Mouse (Mus musculus) thymus, adult 18-20 months (tissue): ENCODE results near the gene Lrrc26.

ENCODE experiments used
- DNase-seq, 2 experiments: peaks; one replicate each; pipeline ENCODE4 v3.0.0; 2022; ENCODE audit warnings: mixed read lengths in 2 of 2

Lrrc26 gene

DNA sequence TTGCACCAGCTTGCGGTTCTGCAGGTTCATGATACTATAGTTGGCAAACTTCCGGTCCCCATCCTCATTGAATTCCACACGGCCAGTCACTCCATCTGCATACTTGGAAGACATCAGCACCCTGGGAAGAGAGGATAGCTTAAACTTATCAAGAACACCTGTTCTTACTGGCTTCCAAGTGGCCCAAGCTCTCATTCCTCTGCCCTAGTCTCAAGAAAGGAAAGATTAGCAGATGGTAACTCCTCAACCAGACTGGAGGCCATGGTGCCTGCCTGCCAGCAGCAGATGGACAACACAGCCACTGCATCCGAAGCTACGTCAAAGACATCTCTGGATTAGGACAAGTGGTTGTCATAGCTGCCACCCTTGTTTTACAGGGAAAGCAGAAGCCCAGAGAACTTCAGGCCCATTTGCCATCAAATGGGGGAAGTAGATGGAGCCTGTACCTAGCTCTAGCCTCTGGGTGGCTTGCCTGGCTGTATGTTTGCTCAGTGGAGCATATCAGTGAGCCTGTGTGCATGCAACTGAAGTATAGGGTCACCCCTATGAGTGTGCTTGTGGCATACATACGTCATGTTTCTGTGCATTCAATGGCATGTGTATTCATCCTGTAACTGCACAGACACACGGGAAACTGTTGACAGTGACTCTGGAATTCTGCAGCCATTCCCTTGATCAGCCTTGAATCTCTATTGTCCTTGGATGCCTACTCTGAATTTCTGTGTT, 14.4 kb downstream of the Lrrc26 start:
- DNase-seq: no peak

DNA sequence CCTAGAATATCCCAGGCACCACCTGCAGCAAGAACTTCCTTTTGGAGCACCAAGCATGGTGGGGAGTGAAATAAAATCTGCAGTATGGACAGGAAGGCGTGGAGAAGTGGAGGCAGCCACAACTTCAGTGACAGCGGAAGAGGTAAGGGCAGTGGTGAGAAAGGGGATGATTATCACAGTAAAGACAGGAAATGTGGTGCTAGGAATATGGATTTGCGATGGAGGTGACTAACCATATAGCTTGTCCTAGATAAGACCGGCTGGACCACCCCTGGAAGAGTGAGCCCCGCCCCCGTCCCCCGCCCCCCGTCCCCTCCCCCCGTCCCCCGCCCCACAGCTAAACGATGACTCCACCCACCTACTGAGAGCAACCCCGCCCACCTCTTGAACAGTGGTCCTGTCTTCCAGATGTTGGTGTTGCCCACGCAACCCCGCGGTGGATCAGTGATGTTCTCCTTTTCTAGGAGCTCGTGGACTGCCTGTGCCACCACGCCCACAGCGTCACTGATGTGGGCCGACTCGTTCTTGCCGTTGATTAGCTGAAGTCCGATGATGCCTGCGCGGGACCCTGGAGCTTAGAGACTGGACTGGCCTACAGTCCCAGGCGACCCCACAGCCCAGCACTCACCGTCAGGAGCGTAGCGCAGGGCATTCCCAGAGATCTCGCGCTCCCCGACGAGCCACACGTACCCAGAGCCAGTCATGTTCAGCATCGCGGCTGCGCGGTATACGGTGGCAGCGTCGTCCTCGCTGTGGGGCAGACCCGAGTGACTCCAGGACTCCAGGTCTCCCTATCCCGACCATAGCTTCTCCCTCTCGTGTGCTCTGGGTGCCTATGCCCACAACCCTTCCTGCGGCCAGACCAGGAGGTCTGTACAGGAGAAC, 15.2 kb downstream of the Lrrc26 start:
- no peak for DNase-seq

DNA sequence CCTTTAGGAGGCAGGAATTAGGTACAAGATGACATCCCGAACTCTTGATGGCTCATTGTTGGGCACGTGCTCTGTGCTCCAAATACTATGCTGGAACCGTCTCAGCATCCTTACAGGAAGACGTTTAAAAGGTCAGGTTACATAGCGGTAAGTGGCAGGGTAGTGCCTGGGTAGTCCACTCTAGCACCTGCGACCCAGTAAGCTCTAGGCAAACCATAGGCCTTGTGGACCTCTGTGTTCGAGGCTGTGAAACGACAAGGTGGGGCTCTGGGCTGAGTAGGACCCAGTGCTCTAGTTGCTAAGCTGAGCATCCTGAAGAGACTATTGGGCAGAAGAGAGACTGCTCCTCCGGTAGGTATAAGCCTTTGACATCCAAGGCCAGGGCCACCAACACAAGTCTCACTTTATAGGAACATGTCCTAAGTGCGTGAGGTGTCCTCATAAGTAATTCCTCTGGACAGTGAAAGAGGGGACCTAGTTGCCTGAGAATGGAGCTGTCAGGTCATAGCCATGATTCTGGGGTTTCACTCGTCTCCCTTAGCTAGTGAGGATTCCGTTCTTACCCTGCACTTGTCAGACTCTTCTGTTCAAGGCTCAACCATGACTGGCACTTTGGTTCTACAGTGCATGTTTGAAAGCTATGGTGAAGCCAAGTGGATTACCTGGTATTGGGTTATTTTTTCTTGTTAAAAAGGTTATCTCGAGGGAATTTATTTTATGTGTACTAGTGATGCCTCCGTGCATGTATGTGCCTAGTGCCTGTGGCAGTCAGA, 16.1 kb downstream of the Lrrc26 start:
- DNase-seq: no peak

DNA sequence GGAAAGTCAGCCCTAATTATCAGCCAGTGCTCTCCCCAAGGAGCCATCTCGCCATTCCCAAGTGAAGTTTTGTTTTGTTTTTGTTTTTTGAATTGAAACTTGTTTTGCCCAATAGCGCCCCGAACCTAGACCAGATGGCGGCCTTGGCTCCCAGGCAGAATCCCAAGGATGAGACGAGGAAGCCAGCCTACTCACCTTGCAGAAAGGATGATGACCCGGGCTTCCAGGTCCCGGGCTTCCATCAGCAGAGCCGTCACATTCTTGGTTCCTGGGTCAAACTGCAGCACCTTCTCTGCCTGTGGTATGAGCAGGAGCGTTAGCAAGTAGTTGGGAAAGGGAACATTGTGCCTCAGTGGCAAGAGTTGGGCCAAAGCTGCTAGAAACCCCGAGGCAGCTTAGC, 20.5 kb downstream of the Lrrc26 start:
- no peak for DNase-seq

DNA sequence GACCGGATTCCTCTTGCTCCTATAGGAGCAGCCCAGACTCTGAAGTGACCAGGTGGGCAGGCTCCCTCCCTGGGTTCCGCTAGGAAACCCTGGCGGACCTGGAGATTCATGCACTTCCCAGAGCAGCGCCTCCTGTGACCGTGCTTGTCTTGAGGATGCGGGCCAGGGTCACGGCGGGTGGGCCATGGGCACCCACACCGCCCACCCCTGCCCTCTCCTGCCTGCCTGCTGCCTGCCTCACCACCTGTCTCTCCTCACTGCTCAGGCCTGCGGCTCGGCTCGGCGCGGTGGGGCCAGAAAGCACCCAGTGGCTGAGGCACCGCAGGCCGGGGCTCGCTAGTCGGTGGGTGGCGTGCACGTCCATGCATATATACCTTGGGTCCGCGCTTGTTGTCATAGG, 21.3 kb downstream of the Lrrc26 start:
- DNase-seq: no peak

DNA sequence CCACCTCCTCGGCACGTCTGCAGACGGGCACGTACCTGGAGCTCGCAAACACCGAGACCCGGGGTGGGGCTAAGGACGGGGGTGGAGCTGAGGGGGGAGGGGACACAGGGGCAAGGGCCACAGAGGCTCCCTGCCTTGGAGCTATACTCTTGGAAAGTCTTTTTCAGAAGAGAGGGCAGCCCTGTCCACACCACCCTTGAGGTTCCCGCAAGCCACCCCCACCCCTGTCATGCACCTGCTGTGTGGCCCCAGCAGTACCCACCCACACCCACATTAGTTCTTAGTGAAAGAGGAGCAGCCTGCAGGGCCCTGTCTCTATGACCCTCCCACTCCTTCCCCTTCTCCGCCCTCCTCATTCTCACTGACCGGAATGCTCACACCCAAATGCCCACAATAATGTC, 21.8 kb downstream of the Lrrc26 start:
- no peak for DNase-seq

DNA sequence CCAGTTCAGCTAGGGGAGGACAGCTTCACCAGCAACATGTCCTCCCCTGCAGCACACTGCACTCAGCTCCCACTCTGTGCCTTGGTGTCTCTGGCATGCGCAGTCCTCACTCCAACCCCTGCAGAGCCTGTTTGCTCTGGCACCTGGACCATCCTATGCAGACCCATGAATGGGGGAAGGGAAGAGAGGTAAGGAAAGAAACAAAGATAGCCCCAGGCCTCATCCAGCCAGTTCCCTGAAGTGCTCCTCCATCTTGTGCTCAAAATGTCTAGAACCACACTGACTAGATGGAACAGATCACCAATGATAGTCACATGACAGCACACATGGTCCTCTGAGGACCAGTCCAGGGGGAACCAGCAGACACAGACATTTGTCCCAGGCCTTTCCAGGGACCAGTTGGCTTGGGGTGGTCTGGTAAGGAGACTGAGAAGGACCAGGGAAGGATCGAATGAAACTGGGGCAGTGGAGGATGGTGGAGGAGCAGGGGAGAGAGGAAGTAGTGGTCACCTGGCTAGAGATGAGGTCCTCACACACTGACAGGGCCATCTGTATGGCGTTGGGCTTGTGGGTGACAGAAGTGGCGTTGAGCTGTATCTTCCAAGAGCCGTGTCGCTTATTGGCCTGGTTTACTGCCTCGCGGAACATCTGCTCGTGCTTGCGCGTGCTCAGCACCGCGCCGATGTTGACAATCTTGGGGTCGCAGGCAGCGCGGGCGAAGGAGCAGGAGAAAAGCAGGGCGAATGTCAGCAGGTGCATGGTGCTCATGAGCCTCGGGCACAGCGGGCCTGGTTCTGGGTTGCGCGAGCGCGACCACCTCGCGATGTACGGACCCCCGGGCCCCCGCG, 28.6 kb downstream of the Lrrc26 start:
- DNase-seq: no peak

DNA sequence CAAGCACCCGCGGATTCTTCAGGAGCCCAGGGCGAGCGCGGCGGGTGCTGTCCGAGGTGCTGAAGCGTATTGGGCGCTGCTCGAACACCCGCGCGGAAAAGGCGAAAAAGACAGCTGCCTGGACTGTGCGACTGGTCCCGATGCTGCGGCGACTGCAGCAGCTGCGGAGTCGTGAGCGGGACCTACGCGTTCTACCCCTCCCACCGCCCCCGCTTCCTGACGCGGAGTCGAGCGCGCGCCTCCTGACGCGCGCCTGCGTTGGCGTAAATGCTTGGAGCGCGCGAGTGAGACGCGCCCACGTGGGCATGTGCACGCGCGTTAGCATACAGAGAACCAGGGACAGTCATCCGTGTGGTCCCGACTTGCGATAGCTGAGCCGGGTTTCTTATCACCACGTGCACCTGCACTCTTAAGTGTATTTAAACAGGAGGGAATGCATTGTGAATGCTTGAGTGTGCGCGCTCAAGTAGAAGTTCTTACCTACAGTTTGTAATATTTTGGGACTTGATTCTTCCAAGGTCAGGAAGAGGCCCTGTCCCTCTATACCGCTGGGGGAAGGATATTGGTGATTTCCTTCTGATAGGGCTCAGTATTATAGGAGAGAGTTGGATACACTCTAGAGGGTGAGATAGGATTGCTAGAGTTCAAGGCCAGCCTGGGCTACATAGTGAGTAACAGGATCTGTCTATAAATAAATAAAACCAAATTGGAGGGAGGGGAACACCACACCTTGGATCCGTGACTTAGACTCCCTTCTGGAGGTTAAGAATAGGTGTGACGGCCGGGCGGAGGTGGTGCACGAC, 29.5 kb downstream of the Lrrc26 start, which contains the start of gene Grin1:
TSS of gene Grin1 (minus strand) at position 217 of the 803 bp plus-strand sequence.
- DNase-seq: peak; percentile 11 to 24

DNA sequence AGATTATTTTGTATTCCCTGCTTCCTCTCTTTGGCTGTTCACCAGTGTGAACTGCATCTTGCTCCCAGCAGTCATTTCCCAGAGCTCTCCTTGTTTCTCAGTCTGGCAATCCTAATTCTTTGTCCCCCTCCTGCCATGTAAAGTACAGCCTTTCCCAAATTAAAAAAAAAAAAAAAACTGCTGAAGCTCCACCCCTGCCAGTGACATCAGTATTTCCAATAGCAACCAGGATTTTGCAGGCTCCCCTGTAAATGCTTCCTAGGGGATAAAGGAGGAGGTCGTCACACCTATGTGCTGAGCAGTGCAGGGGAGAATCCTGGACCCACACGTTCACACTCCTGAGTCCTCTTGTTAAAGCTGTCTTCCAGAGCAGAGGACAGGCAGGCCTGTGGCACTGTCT, 30.4 kb downstream of the Lrrc26 start:
- no peak for DNase-seq

DNA sequence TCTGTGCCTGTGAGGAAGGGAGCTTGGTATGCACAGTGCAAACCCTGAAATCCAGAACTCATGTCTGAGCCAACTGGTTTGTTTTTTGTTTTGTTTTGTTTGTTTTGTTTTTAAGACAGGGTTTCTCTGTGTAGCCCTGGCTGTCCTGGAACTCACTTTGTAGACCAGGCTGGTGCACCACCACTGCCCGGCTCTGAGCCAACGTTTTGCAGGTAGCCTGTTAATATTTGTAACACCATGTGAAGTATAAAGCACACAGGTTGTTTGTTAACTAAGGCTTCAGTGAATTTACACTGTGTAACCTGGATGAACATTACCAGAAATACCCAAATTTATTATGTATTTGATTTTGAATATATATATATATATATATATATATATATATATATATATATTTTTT, 36.3 kb downstream of the Lrrc26 start:
- DNase-seq: no peak

DNA sequence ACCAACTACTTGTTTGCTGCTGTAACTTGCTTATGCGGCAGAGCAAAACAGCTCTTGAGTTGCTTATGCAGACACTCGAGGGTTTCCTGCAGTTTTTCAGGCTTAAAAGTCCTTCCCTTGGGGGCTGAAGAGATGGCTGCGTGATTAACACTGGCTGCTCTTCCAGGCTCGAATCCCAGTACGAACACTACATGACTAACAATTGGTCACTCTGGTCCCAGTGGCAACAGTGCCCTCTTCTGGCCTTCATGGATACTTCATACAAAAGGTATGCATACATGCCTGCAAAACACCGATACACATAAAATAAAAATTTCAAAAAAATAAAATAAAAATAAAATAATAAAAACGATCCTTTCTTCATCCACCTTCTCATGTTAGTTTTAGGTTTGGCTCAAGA, 38.7 kb downstream of the Lrrc26 start:
- DNase-seq: no peak

DNA sequence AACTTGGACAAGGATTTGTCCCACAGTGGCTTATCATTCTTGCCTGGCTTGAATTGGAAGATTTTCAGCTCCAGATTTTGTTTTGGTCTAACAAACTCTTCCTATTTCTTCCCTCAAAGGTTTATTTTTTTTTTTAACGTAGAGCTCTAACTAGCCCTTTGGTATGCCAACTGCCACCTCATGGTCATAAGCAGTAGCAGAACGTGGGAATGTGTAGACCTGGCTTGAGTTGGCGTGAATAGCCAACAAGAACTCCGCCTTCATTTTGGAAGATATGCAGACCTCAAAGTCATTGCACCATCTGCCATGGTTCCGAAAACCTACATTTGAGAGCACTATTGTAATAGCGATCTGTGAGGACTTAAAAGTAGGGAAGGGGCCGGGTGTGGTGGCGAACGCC, 41.8 kb downstream of the Lrrc26 start:
- DNase-seq: no peak

DNA sequence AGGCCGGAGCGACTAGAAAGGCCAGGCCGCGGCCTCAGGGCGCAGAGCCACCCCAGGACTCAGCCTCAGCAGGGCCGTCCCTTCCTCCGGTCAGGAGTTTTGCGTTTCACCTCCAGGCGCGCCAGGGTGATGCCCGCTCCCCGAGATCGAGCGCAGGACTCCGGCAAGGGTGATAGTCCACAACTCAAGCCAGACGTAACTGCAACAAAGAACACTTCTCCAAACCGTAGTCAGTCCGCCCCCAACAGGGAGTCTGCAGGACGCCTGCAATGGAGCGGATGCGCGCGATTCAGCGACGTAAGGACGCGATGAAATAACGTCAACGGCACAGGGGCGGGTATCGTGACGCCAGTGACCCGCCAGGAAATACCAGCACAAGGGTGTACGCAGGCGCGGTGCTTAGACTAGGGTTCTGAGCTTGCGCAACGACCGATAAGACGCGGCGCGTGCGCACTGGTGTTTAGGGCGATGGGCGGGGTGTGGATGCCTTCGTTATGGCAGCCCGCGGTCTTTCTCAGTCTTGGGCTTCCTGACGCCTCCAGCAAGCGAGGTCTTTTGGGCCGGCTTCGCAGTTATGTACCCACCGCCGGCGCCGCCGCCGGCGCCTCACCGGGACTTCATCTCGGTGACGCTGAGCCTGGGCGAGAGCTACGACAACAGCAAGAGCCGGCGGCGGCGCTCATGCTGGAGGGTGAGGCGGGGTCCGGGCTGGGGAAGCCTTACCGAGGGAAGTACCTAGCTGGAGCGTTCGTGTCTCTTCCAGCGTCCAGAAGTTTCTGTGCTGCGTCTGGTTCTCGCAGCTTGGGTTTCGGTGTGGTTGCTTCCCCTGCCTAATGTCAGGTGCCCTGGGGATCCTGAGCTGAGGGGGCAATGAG, 42.8 kb downstream of the Lrrc26 start, which contains the start of gene Man1b1:
TSS of gene Man1b1 (plus strand) at position 53 of the 875 bp plus-strand sequence.
- DNase-seq: peak; percentile 99

DNA sequence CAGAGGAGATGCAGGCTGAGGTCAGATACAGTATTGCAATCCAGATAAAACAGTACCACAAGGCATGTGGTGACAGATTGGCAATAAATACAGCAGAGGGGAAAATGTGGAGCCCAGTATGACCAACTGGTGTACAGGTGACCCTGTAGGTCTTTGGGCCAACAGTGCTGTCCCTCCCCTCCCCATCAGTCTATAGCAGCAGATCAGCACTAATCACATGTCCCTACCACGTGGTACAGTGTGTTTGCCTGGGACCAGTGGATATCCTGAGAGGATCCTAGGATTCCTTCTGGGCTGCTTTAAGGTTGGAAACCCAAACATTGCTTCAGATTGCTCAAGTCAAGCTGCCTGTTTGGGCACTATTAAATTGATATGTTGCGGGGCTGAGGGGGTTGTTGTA, 43.9 kb downstream of the Lrrc26 start:
- no peak for DNase-seq

DNA sequence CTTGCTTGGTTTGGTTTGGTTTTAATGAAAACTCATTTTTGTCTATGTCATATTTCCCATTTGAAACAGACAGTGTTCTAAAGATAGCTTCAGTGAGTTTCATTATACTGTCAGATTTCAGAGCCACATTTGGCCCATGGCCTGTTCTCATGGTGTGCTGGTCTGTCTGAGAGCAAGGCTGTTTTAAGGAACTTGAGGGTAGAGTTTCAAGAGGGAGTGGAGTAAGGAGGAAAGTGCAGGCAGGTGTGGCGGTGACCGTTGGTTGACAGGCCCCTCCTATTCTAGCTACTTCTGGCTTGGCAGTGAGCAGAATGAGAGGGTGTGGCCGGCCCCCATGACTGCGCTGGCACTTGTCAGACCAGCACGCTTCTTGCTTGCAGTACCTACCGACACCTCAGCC, 48.6 kb downstream of the Lrrc26 start:
- no peak for DNase-seq
